Mouse (Mus musculus) heart, embryonic 14.5 days (tissue): ENCODE data around the gene Dst. TPM values are rescaled to one million over a fixed set of nuclear protein-coding genes. Genes with fewer than 3 reads are reported as not detected.

Source experiments
- ATAC-seq: fragments of 200-750 bp; cut with Nextera tagmentation; 2 replicates; pipeline ENCODE4 v1.8.0; 2017; ENCODE audit warnings: low read depth, moderate TSS enrichment; ENCODE audit not compliant: insufficient number of reproducible peaks, insufficient read depth, low FRiP score
- H3K27ac ChIP-seq, 2 experiments: fragments of 200-500 bp in 1 of 2; fragments of 300-500 bp in 1 of 2; sonication (generic) in 1 of 2; replicated peaks in 1 of 2; 2 replicates each; pipeline ENCODE4 v1.5.1; 2012 to 2014; ENCODE audit warnings: low read depth in 2 of 2, low read length in 2 of 2, control low read depth in 1 of 2, mild to moderate bottlenecking in 1 of 2, mixed read lengths in 1 of 2; ENCODE audit not compliant: control insufficient read depth in 1 of 2, insufficient read depth in 1 of 2
- H3K27me3 ChIP-seq: fragments of 300-500 bp; sonication (generic); 2 replicates; pipeline ENCODE4 v1.6.1; 2014; ENCODE audit warnings: mild to moderate bottlenecking, low read length, control low read depth; ENCODE audit not compliant: control insufficient read depth, insufficient read depth
- H3K36me3 ChIP-seq: fragments of 300-500 bp; sonication (generic); 2 replicates; pipeline ENCODE4 v1.6.1; 2014; ENCODE audit warnings: mild to moderate bottlenecking, control low read depth, low read length, mixed read lengths; ENCODE audit not compliant: control insufficient read depth, insufficient read depth
- H3K4me1 ChIP-seq, 2 experiments: fragments of 200-500 bp in 1 of 2; fragments of 300-500 bp in 1 of 2; sonication (generic) in 1 of 2; 2 replicates each; pipeline ENCODE4 v1.6.1; 2012 to 2014; ENCODE audit warnings: low read length in 2 of 2, control low read depth in 1 of 2, mixed read lengths in 1 of 2; ENCODE audit not compliant: control insufficient read depth in 2 of 2, insufficient read depth in 2 of 2
- H3K4me2 ChIP-seq: fragments of 300-500 bp; sonication (generic); 2 replicates; pipeline ENCODE4 v1.6.1; 2014; ENCODE audit warnings: mild to moderate bottlenecking, low read length
- H3K4me3 ChIP-seq, 2 experiments: fragments of 200-500 bp in 1 of 2; fragments of 300-500 bp in 1 of 2; sonication (generic) in 1 of 2; 2 replicates each; pipeline ENCODE4 v1.5.1; 2012 to 2014; ENCODE audit warnings: low read length in 2 of 2, mild to moderate bottlenecking in 2 of 2, control low read depth in 1 of 2, low read depth in 1 of 2, moderate library complexity in 1 of 2; ENCODE audit not compliant: control insufficient read depth in 1 of 2, insufficient read depth in 1 of 2
- H3K9ac ChIP-seq: fragments of 300-500 bp; sonication (generic); 2 replicates; pipeline ENCODE4 v1.6.1; 2014; ENCODE audit warnings: mild to moderate bottlenecking, low read length
- H3K9me3 ChIP-seq: fragments of 300-500 bp; sonication (generic); 2 replicates; pipeline ENCODE4 v1.6.1; 2016; ENCODE audit warnings: low read length, control low read depth; ENCODE audit not compliant: control insufficient read depth
- WGBS: fragments of 180-500 bp; shearing (Covaris S2); extraction: QIAGEN DNeasy Blood & Tissue Kit; methylation state at CpG from one replicate; pipeline ENCODE4 v1.1.7; 2014; 5-methylcytosine and 5-hydroxymethylcytosine counted together
- polyA plus RNA-seq: library from polyadenylated mRNA; unstranded; fragments of >200 nt; fragmentation: Nextera tagmentation; extraction: Ambion mirVana; gene quantifications from 2 replicates; pipeline ENCODE4 v1.2.1, GENCODE M21; 2014

Gene Dst
- polyA plus RNA-seq, 1 experiment from 2014 or later, result 38.6 TPM

DNA sequence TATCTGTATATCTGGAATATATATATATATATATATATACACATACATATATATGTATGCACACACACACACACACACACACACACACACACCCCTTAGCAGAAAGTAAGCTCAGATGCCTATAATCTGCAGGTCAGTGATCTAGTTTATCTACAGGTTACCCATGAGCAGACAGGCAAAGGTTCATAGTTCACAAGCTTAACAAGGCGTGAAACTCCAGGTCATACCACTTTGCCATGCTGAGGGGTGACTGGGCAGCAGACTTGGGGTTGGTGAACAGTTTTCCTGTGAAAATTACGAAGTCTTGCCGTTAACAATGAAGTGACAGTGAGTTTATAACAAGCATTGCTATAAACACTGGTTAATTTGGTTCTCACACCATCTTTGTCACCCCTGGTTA, 227.5 kb downstream of the Dst start:
- no peaks in the 10 kb centered on the region for H3K27me3 ChIP-seq
- no peak for ATAC-seq
- peaks cover 24 to 50% of the 10 kb centered on the region in 2 experiments for H3K4me1 ChIP-seq
- WGBS, result 95% methylated on average over 3 of the region's 3 CpGs
- no peaks in the 10 kb centered on the region for H3K9me3 ChIP-seq
- no peak overlapping the region for H3K27ac ChIP-seq
- no peak overlapping the region for H3K4me2 ChIP-seq
- H3K4me3 ChIP-seq, result no peak overlapping the region
- H3K9ac ChIP-seq, result no peak overlapping the region
- H3K36me3 ChIP-seq, result peaks cover 18% of the 10 kb centered on the region

DNA sequence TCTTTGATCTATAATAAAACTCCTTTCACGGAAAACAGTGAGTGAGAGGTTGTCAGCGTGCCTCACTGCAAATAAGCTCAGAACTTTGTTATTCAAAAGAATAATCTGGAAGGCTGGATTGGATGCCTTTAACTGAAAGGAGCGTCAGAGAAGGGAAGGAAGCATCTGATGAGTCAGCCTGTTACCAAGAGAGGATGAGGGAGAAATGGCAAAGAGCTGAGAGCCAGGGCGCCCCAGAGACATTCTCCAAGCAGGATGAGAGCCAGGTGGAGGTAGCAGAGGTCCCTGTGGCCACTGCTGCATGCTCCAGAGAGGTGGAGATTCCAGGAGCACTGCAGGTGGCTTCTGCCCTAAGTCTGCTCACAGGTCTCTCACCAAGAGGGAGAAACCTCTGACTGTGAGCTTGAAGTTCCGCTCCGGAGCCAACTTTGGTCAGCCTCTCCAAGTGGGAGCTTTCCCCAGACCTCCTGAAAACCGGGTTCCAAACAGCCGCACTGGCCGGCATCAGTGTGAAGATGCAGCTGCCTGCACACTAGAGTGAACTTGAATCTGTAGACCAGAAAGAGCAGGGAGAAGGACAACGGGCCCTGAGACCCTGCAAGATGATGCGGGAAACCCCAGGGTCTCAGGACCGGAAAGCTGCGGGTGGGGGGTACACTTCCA, 231.3 kb downstream of the Dst start:
- no peak overlapping the region for H3K4me3 ChIP-seq
- peaks cover 13 to 39% of the 10 kb centered on the region in 2 experiments for H3K4me1 ChIP-seq
- ATAC-seq, result no peak
- WGBS, result 66% methylated on average over 13 of the region's 13 CpGs
- H3K9me3 ChIP-seq, result no peaks in the 10 kb centered on the region
- no peak overlapping the region for H3K9ac ChIP-seq
- no peak overlapping the region for H3K27ac ChIP-seq
- H3K27me3 ChIP-seq, result no peaks in the 10 kb centered on the region
- peaks cover 18% of the 10 kb centered on the region for H3K36me3 ChIP-seq
- no peak overlapping the region for H3K4me2 ChIP-seq

DNA sequence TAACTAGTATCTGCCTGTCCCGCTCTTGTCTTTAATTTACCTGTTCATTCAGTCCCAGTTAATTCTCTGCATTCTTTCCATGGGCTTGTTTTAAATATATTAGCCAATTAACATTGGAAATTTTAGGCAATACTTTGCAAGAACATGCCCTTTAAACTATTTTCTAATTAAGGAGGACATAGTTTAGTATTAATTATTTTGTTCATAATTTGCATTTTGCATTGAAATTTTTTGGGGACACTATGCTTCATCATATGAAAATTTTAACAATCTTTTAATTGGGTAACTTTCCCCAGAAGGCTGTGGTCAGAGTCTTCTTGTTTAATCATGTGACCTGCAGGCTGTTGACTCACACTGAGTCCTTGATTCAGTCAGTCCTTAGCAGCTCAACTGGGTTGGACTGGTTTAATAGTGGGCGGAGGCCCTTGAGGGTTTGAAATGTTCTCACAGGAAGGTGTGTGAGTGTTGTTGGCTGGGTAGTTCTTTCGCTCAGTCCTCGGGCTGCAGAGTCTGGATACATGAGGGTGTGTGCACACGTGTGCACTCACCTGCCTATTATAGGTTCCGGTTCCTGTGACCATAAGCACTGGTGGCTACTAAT, 231.9 kb downstream of the Dst start:
- Histone ChIP-seq H3K36me3 (peaks cover 17% of the 10 kb centered on the region), H3K4me2 (no peak overlapping the region)

DNA sequence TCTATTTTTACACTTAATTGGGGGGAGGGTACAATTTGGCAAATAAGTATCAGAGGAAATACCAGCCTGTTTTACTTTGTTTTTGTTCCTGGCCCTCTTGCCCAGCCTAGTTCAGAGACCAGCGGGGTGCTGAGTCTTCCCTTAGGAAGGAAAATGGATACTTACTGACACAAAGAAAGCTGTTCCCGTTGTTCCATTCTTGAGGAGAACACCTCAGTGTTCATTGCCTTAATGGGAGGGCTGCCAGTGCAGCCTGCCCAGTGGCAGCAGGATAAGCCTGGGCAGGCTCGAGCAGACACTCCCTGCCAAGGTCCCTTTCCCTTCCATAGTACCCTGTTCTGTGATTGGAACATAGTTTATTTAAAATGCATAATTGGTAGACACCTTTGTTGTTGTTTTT, 232.7 kb downstream of the Dst start:
- 47% methylated on average over 3 of the region's 3 CpGs for WGBS
- Histone ChIP-seq H3K9me3 (no peaks in the 10 kb centered on the region), H3K4me3 (no peak overlapping the region), H3K4me2 (no peak overlapping the region), H3K9ac (no peak overlapping the region), H3K36me3 (peaks cover 10% of the 10 kb centered on the region), H3K4me1 (peaks cover 13 to 34% of the 10 kb centered on the region in 2 experiments), H3K27ac (no peak overlapping the region; a peak in 1 of 4 replicates), H3K27me3 (no peaks in the 10 kb centered on the region)
- ATAC-seq, result no peak

More for the DNA sequence above, 231.9 kb downstream of the Dst start:
- 70% methylated on average over 6 of the region's 6 CpGs for WGBS
- Histone ChIP-seq H3K27me3 (no peaks in the 10 kb centered on the region), H3K27ac (no peak overlapping the region), H3K9me3 (no peaks in the 10 kb centered on the region), H3K4me3 (no peak overlapping the region), H3K9ac (no peak overlapping the region), H3K4me1 (peaks cover 13 to 36% of the 10 kb centered on the region in 2 experiments)
- no peak for ATAC-seq

DNA sequence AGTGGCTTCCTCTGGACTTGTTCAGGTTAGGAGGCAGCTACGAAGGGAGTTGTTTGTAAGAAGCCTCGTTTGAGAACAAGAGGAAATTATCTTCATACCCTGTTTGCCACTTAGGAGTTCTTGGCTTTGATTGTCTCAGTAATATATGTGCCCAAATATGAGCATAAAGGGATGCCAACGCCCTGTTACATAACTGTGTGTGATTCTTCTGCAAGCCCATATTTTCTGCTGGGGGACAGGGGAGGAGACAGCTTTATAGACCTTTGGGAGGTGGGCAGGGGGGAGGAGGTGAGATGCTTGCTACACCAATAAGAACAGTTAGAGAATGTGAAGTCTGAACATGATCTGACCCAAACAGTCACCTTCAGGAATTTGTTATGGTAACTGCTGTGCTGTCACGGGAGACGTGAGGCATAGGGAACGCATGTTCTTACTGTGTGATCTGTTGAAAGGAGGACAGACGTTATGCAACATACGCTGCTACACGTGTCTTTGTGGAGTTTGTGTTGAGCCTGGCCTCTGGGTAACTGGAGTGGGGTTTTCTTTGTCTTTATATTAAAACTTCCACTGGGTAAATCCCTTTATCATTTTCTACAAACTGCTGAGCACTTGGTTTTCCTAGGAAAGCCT, 235.0 kb downstream of the Dst start:
- Histone ChIP-seq H3K9me3 (no peaks in the 10 kb centered on the region), H3K4me3 (no peak overlapping the region), H3K36me3 (0 out of 2 replicates have a peak, but pooled peaks cover under 1% of the 10 kb centered on the region), H3K4me2 (no peak overlapping the region), H3K9ac (no peak overlapping the region), H3K27me3 (no peaks in the 10 kb centered on the region), H3K27ac (peak overlapping the region in 1 of 2 experiments; percentile 12; a peak in 1 of 4 replicates), H3K4me1 (peaks cover 13 to 34% of the 10 kb centered on the region in 2 experiments)
- ATAC-seq, result no peak
- WGBS, result 39% methylated on average over 9 of the region's 9 CpGs

DNA sequence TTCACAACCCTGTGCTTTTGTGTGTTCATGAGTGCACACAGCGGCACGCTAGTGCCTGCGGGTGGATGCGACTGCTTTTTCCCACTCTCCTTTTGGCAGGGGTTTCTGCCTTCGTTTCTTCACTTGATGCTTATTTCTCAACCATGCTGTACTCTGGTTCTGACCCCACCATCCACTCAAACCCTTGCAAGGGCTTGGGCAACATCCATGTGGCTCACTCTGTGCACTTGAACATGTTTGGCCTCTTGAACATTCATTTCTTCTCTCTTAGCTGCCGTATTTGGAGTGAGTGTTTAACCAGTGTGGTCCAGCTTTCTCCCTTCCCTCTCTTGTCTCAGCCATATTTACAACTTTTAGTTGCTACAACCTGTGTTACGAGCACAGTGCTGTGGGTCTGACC, 236.8 kb downstream of the Dst start:
- Histone ChIP-seq H3K4me2 (no peak overlapping the region), H3K27me3 (no peaks in the 10 kb centered on the region), H3K9me3 (no peaks in the 10 kb centered on the region), H3K36me3 (0 out of 2 replicates have a peak, but pooled peaks cover 3% of the 10 kb centered on the region), H3K9ac (no peak overlapping the region), H3K4me1 (peaks cover 10 to 31% of the 10 kb centered on the region in 2 experiments), H3K4me3 (no peak overlapping the region), H3K27ac (no peak overlapping the region)
- WGBS, result 94% methylated on average over 7 of the region's 7 CpGs
- ATAC-seq, result no peak

DNA sequence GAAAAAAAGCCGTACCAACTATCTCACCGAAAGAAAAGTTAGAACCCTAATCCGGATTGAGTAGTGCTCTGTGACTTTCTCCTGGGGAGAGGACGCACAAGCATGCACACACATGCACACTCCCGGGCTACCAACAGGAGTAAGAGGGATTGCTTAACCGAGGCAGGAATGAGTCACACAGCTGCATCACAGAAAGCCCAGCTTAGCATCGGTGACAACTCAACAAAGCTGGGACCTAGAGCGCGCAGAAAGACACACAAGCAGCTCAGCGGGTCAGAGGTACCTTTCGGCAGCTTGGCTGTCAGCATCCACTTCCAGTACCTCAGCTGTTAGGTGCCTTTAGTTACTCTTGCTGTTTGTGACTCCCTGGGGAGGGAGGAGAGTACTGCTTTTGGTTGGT, 240.0 kb downstream of the Dst start:
- no peaks in the 10 kb centered on the region for H3K27me3 ChIP-seq
- H3K4me3 ChIP-seq, result no peak overlapping the region
- no peak for ATAC-seq
- H3K27ac ChIP-seq, result no peak overlapping the region
- no peak overlapping the region for H3K4me2 ChIP-seq
- no peak overlapping the region for H3K9ac ChIP-seq
- H3K9me3 ChIP-seq, result no peaks in the 10 kb centered on the region
- H3K4me1 ChIP-seq, result peaks cover 3 to 8% of the 10 kb centered on the region in 2 experiments
- 96% methylated on average over 11 of the region's 11 CpGs for WGBS
- H3K36me3 ChIP-seq, result peaks cover 12% of the 10 kb centered on the region
